Mouse (Mus musculus): ENCODE measurements around the gene Creld1. TPM values are rescaled to one million over a fixed set of nuclear protein-coding genes. Genes with fewer than 3 reads are reported as not detected.

Gene Creld1
- polyA plus RNA-seq, 1 experiment from 2014 or later, result 74.8 TPM

DNA sequence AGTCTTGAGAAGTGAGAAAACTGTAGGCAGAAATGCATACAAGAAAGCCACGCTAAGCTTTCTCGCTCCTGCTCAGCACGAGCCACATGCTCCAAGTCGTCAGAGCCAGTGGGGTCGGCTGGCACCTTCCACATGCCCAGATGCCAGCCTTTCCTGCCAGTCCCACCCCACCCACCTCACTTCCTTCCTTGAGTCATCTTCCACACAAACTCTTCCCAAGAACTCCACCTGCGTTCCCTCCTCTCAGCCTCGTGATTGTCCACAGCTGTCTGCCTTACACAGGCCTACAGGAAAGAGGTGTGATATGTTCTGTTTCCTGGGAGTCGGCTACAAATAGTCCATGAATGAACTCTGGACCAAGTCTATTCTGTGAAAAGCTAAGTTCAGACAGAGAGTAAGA is 40.3 kb downstream of the Creld1 start:
- peaks cover 28% of the 10 kb centered on the region for H3K36me3 ChIP-seq (replicated peaks)
- no peak overlapping the region for H3K27ac ChIP-seq
- H3K9ac ChIP-seq, result no peak overlapping the region
- H3K9me3 ChIP-seq, result no peaks in the 10 kb centered on the region
- 93% methylated on average over 8 of the region's 8 CpGs for WGBS
- H3K4me2 ChIP-seq, result no peak overlapping the region
- no peaks in the 10 kb centered on the region for H3K27me3 ChIP-seq (replicated peaks)
- H3K4me3 ChIP-seq, result no peak overlapping the region
- no peak for ATAC-seq (replicated peaks)
- no peaks in the 10 kb centered on the region for H3K4me1 ChIP-seq

DNA sequence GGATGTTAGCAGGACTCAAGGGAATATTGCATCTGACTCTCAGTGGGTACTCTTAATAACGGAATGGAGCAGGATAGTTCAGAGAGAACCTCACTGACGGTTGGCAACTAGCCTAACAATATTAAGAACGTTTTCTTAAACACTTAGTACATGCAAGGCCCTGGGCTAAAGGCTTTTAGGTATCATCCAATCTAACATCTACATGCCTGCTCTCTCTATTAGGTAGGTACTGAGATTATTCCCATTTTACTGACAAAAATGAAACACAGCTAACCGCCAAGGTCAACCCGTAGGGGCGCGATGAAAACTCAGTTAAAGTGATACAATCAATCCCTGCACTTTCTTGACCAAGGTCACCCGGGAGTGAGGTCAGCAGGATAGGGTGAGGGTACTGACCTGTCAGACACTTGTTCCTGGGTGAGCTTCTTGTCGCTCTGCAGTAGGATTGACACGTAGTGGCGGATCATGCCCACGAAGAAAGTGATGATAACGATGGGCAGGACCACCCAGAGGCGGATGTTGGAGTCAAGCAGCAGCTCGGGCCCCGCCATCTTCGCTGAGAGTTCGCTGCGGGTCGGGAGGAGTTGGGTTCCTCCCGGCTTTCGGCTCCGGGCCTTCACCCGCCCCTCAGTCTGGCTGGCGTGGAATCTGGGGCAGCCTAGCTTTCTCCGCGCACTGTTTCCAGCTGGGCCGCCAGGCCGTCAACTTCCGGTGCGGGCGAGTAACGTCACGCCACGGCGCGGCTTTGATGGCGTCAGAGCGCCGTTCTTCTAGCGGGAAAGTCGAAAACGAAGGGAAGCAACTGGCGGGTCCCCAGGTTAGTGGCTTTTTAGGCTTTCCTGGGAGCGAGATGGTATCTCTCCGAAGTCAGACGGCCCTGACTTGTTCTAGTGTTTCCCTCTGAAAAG is 48.1 kb downstream of the Creld1 start, which contains the start of the genes Emc3 and Fancd2:
Gene Emc3 (minus strand): TSS at position 721 of the 908 bp plus-strand sequence.
Gene Fancd2 (plus strand): TSS at position 751 of the 908 bp plus-strand sequence.
- WGBS, result 1% methylated on average over 47 of the region's 47 CpGs
- peak within 1 kb of the TSS; percentile 75 for H3K27ac ChIP-seq
- H3K9me3 ChIP-seq, result no peaks in the 10 kb centered on the region
- no peaks in the 10 kb centered on the region for H3K27me3 ChIP-seq (replicated peaks)
- peak within 1 kb of the TSS; percentile 66 for H3K4me2 ChIP-seq
- peak; percentile 94 for ATAC-seq (replicated peaks)
- H3K9ac ChIP-seq, result peak within 1 kb of the TSS; percentile 58
- H3K4me1 ChIP-seq, result peaks cover 22% of the 10 kb centered on the region
- 0 out of 2 replicates have a peak, but pooled peaks cover 1% of the 10 kb centered on the region for H3K36me3 ChIP-seq (replicated peaks)
- peak within 1 kb of the TSS; percentile 59 for H3K4me3 ChIP-seq

DNA sequence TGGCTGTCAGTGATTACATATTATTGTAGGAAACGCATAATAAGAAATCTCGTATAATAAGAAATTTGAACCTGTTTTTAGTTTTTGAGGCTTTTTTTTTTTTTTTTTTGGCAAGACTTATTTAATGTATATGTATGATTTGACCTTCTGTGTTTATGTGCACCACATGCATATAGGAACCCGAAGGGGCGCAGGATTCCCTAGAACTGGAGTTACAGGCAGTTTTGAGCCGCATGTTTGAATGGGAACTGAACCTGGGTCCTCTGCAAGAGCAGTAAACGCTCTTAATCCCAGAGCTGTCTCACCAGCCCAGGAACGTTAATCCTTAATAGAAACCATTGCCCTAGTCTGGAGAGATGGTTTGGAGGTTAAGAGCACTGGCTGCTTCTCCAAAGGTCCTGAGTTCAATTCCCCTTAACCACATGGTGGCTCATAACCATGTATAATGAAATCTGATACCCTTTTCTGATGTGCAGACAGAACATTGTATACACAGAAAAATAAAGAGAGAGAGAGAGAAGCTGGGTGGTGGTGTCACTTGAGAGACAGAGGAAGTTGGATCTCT is 48.8 kb downstream of the Creld1 start:
- Histone ChIP-seq H3K36me3 (replicated peaks) (no peaks in the 10 kb centered on the region), H3K4me3 (peak overlapping the region; percentile 59), H3K4me1 (peaks cover 22% of the 10 kb centered on the region), H3K4me2 (peak overlapping the region; percentile 66), H3K9me3 (no peaks in the 10 kb centered on the region), H3K9ac (peak overlapping the region; percentile 58; the same call in 1 of the 2 replicates), H3K27me3 (replicated peaks) (no peaks in the 10 kb centered on the region), H3K27ac (no peak overlapping the region)
- WGBS, result 6% methylated on average over 7 of the region's 7 CpGs
- ATAC-seq (replicated peaks), result peak; percentile 45; the same call in 1 of the 2 replicates

DNA sequence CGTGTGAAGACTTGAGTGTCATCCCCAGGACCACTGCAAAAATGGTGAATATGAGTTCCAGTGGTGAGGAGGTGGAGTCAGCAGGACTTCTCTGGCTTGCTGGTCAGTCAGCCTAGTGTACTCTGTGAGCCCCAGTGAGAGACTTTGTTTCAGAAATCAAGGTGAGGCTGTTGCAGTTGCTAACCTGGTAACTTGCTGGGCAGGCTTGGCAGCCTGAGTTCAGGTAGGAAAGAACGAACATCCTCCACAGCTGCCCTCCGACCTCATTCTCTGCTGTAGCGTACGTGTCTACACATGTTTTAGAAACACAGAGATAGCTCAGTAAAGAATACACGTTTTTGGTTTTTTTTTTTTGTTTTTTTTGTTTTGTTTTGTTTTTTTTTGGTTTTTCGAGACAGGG is 51.8 kb downstream of the Creld1 start:
- no peak for ATAC-seq (replicated peaks)
- no peak overlapping the region for H3K9ac ChIP-seq
- H3K36me3 ChIP-seq (replicated peaks), result no peaks in the 10 kb centered on the region
- H3K27me3 ChIP-seq (replicated peaks), result no peaks in the 10 kb centered on the region
- H3K4me2 ChIP-seq, result no peak overlapping the region
- H3K9me3 ChIP-seq, result no peaks in the 10 kb centered on the region
- peaks cover 12% of the 10 kb centered on the region for H3K4me1 ChIP-seq
- WGBS, result 82% methylated on average over 7 of the region's 7 CpGs
- no peak overlapping the region for H3K4me3 ChIP-seq
- no peak overlapping the region for H3K27ac ChIP-seq

DNA sequence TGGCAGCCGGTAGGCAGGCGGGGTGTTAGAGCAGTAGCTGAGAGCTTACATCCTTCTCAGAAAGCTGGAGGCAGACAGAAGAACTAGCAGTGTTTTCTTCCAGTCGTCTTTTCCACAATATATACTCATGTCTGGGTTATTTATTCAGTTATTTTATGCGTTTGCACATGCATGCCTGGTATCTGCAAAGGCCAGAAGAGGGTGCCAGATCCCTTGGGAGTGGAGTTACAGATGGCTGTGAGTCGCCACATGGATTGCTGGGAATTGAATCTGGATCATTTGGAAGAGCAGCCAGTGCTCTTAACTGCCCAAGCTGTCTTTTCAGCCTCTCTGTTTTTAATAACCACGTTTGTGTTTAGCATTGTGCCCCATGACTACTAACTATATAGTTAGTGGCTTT is 58.5 kb downstream of the Creld1 start:
- H3K4me2 ChIP-seq, result no peak overlapping the region
- H3K4me1 ChIP-seq, result no peaks in the 10 kb centered on the region
- no peaks in the 10 kb centered on the region for H3K9me3 ChIP-seq
- H3K27ac ChIP-seq, result no peak overlapping the region
- H3K27me3 ChIP-seq (replicated peaks), result no peaks in the 10 kb centered on the region
- ATAC-seq (replicated peaks), result no peak
- 89% methylated on average over 6 of the region's 6 CpGs for WGBS
- no peak overlapping the region for H3K4me3 ChIP-seq
- H3K36me3 ChIP-seq (replicated peaks), result no peaks in the 10 kb centered on the region
- no peak overlapping the region for H3K9ac ChIP-seq

Small RNAs within 50 kb of the gene (microRNA-seq; reads per million reads assigned to microRNA genes)
- gene Gm23365, result not detected

Other genes with a start within 250 kb of the Creld1 start
- gene Mtmr14, start 245.5 kb upstream of the Creld1 start, polyA plus RNA-seq (2015; fragmentation: Nextera tagmentation; extraction: Ambion mirVana), result 40.1 and 40.4 TPM in 2 replicates
- gene Cpne9, start 201.0 kb upstream of the Creld1 start, polyA plus RNA-seq (2015; fragmentation: Nextera tagmentation; extraction: Ambion mirVana), result 2.0 and 2.3 TPM in 2 replicates
- gene Brpf1, start 176.2 kb upstream of the Creld1 start, polyA plus RNA-seq (2015; fragmentation: Nextera tagmentation; extraction: Ambion mirVana), result 17.9 and 18.9 TPM in 2 replicates
- 9.6 and 11.1 TPM in 2 replicates for gene Ogg1, start 156.3 kb upstream of the Creld1 start, polyA plus RNA-seq (2015; fragmentation: Nextera tagmentation; extraction: Ambion mirVana)
- 117 and 124 TPM in 2 replicates for gene Camk1, start 139.3 kb upstream of the Creld1 start, polyA plus RNA-seq (2015; fragmentation: Nextera tagmentation; extraction: Ambion mirVana)
- gene Tada3, start 105.4 kb upstream of the Creld1 start, polyA plus RNA-seq (2015; fragmentation: Nextera tagmentation; extraction: Ambion mirVana), result 80.4 and 81.6 TPM in 2 replicates
- 430 and 433 TPM in 2 replicates for gene Arpc4, start 105.2 kb upstream of the Creld1 start, polyA plus RNA-seq (2015; fragmentation: Nextera tagmentation; extraction: Ambion mirVana)
- 15.1 TPM in 2 replicates for gene Ttll3, start 94.0 kb upstream of the Creld1 start, polyA plus RNA-seq (2015; fragmentation: Nextera tagmentation; extraction: Ambion mirVana)
- gene Rpusd3, start 64.0 kb upstream of the Creld1 start, polyA plus RNA-seq (2015; fragmentation: Nextera tagmentation; extraction: Ambion mirVana), result 19.0 and 21.2 TPM in 2 replicates
- gene Cidec, start 47.5 kb upstream of the Creld1 start, polyA plus RNA-seq (2015; fragmentation: Nextera tagmentation; extraction: Ambion mirVana), result not detected in 2 replicates
- 94.9 and 101 TPM in 2 replicates for gene Jagn1, start 40.7 kb upstream of the Creld1 start, polyA plus RNA-seq (2015; fragmentation: Nextera tagmentation; extraction: Ambion mirVana)
- 0.08 and 0.41 TPM in 2 replicates for gene Il17re, start 24.8 kb upstream of the Creld1 start, polyA plus RNA-seq (2015; fragmentation: Nextera tagmentation; extraction: Ambion mirVana)
- gene Il17rc, start 11.9 kb upstream of the Creld1 start, polyA plus RNA-seq (2015; fragmentation: Nextera tagmentation; extraction: Ambion mirVana), result 3.4 and 4.8 TPM in 2 replicates
- gene Prrt3, start 18.6 kb downstream of the Creld1 start, polyA plus RNA-seq (2015; fragmentation: Nextera tagmentation; extraction: Ambion mirVana), result 13.1 and 13.5 TPM in 2 replicates
- gene Emc3, start 48.4 kb downstream of the Creld1 start, polyA plus RNA-seq (2015; fragmentation: Nextera tagmentation; extraction: Ambion mirVana), result 104 and 105 TPM in 2 replicates
- 2.1 and 2.6 TPM in 2 replicates for gene Fancd2, start 48.4 kb downstream of the Creld1 start, polyA plus RNA-seq (2015; fragmentation: Nextera tagmentation; extraction: Ambion mirVana)
- 0.20 and 0.27 TPM in 2 replicates for gene Fancd2os, start 117.4 kb downstream of the Creld1 start, polyA plus RNA-seq (2015; fragmentation: Nextera tagmentation; extraction: Ambion mirVana)
- 224 and 232 TPM in 2 replicates for gene Brk1, start 121.5 kb downstream of the Creld1 start, polyA plus RNA-seq (2015; fragmentation: Nextera tagmentation; extraction: Ambion mirVana)
- gene Vhl, start 140.7 kb downstream of the Creld1 start, polyA plus RNA-seq (2015; fragmentation: Nextera tagmentation; extraction: Ambion mirVana), result 75.8 and 79.0 TPM in 2 replicates
- 3.0 and 4.3 TPM in 2 replicates for gene Irak2, start 155.2 kb downstream of the Creld1 start, polyA plus RNA-seq (2015; fragmentation: Nextera tagmentation; extraction: Ambion mirVana)
- 1.1 and 1.4 TPM in 2 replicates for gene Tatdn2, start 213.8 kb downstream of the Creld1 start, polyA plus RNA-seq (2015; fragmentation: Nextera tagmentation; extraction: Ambion mirVana)
- 0.94 and 1.4 TPM in 2 replicates for gene Ghrl, start 236.6 kb downstream of the Creld1 start, polyA plus RNA-seq (2015; fragmentation: Nextera tagmentation; extraction: Ambion mirVana)

Data from midbrain, embryonic 15.5 days (tissue).